Mouse (Mus musculus) G1E (cell line): ENCODE results near the gene Irf1.

Source experiments
- CTCF ChIP-seq: IDR thresholded peaks from 2 replicates; pipeline ENCODE4 v1.5.1; 2012; ENCODE audit warnings: low read depth, low read length, inconsistent platforms, mixed read lengths
- GATA1 ChIP-seq: IDR thresholded peaks from 2 replicates; pipeline ENCODE4 v1.6.1; 2012; ENCODE audit warnings: borderline replicate concordance, low read length, inconsistent platforms, mixed read lengths
- TAL1 ChIP-seq: conservative IDR thresholded peaks from 2 replicates; pipeline ENCODE4 v1.6.1; 2012; ENCODE audit warnings: low read depth, low read length, inconsistent platforms, mixed read lengths

GRCm38 (mm10) chr11:53772536-53772935 is 2.7 kb downstream of the Irf1 start:
- TF ChIP-seq CTCF (no peak), TAL1 (no peak), GATA1 (no peak)
